Mouse (Mus musculus) erythroblast, embryonic 14.5 days (primary cell): Measurements from ENCODE around the gene Nudt1.

Experiments used
- GATA1 ChIP-seq: IDR thresholded peaks from 2 replicates; pipeline ENCODE4 v1.6.1; 2012; ENCODE audit warnings: low read length, inconsistent platforms, mixed read lengths
- TAL1 ChIP-seq: IDR thresholded peaks from 3 replicates; pipeline ENCODE4 v1.6.1; 2012; ENCODE audit warnings: low read length, inconsistent platforms, mixed read lengths

DNA sequence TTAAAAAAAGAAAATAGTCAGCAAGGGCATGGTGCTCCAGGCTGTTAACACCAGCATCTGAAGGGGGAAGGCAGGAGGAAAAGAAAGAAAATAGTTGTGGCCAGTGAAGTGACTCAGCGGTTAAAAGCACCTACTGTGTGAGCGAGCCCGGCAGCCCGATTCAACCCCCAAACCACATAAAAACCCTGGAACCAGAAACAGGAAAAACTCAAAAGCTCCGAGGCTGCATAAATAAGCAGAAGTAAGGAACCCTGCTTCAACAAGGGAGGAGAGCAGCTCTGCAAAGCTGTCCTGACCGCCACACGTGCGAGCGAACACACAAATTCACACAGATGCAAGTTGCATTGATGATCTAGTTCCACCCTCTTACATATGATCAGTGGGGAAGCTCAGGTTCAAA, 28.4 kb downstream of the Nudt1 start:
- TF ChIP-seq GATA1 (no peak), TAL1 (no peak)
